Mouse (Mus musculus) megakaryocyte, embryonic 14.5 days (primary cell): ENCODE measurements around the gene Rps27a. TPM values are rescaled to one million over a fixed set of nuclear protein-coding genes. Genes with fewer than 3 reads are reported as not detected.
"Not testable (repeated sequence)": the region's sequence is repeated elsewhere in the genome, so short reads cannot be mapped to it uniquely, and the experiment has no call there.

Experiments
- H3K27me3 ChIP-seq: replicated peaks from 2 replicates; pipeline ENCODE3; 2012; ENCODE audit warnings: inconsistent platforms
- H3K36me3 ChIP-seq: replicated peaks from 2 replicates; pipeline ENCODE3; 2012; ENCODE audit warnings: low read length, inconsistent platforms, mixed read lengths
- H3K4me1 ChIP-seq: 2 replicates; pipeline ENCODE4 v1.6.1; 2012; ENCODE audit warnings: inconsistent platforms
- H3K4me3 ChIP-seq: replicated peaks from 2 replicates; pipeline ENCODE3; 2012; ENCODE audit warnings: moderate library complexity, mild to moderate bottlenecking, inconsistent platforms
- H3K9me3 ChIP-seq: 2 replicates; pipeline ENCODE4 v1.6.1; 2012; ENCODE audit warnings: inconsistent platforms
- FLI1 ChIP-seq: IDR thresholded peaks from 2 replicates; pipeline ENCODE4 v1.6.1; 2012; ENCODE audit warnings: low read length, inconsistent platforms, mixed read lengths
- GATA1 ChIP-seq: IDR thresholded peaks from 3 replicates; pipeline ENCODE4 v1.6.1; 2012; ENCODE audit warnings: mixed read lengths, low read length, inconsistent platforms, borderline replicate concordance
- polyA plus RNA-seq: library from polyadenylated mRNA; stranded (reverse); fragments of >175 nt; gene quantifications from 2 replicates; pipeline ENCODE4 v1.2.3, GENCODE M21; 2012; ENCODE audit warnings: low replicate concordance; ENCODE audit not compliant: insufficient read depth

The Rps27a gene
- polyA plus RNA-seq, 1 experiment: 110 TPM

- Histone ChIP-seq H3K27me3 (no peaks in the 10 kb centered on the region), H3K4me3 (peak overlapping the region; percentile 97), H3K36me3 (peaks cover 28% of the 10 kb centered on the region), H3K4me1 (peaks cover 22% of the 10 kb centered on the region), H3K9me3 (no peaks in the 10 kb centered on the region)
- TF ChIP-seq GATA1 (no peak), FLI1 (no peak)
Observed at GRCm38 (mm10) chr11:29548504-29549424, 855 bp upstream of the Rps27a start.

GRCm38 (mm10) chr11:29547249-29547751 is 609 bp downstream of the Rps27a start:
- peak overlapping the region; percentile 97 for H3K4me3 ChIP-seq
- no peaks in the 10 kb centered on the region for H3K27me3 ChIP-seq
- H3K9me3 ChIP-seq: no peaks in the 10 kb centered on the region
- peaks cover 22% of the 10 kb centered on the region for H3K4me1 ChIP-seq
- TF ChIP-seq FLI1 (no peak), GATA1 (no peak)
- H3K36me3 ChIP-seq: peaks cover 38% of the 10 kb centered on the region

GRCm38 (mm10) chr11:29546762-29547161 is 1.1 kb downstream of the Rps27a start:
- Histone ChIP-seq H3K36me3 (peaks cover 40% of the 10 kb centered on the region), H3K27me3 (no peaks in the 10 kb centered on the region), H3K4me3 (peak overlapping the region; percentile 97), H3K4me1 (peaks cover 22% of the 10 kb centered on the region), H3K9me3 (no peaks in the 10 kb centered on the region)
- no peak for TF ChIP-seq GATA1
- TF ChIP-seq FLI1: no peak

GRCm38 (mm10) chr11:29546297-29546696 is 1.6 kb downstream of the Rps27a start:
- Histone ChIP-seq H3K4me3 (peak overlapping the region; percentile 97), H3K36me3 (peaks cover 45% of the 10 kb centered on the region)
- not testable (repeated sequence) for H3K27me3 ChIP-seq

GRCm38 (mm10) chr11:29545150-29545752 is 2.7 kb downstream of the Rps27a start:
- H3K4me1 ChIP-seq: peaks cover 22% of the 10 kb centered on the region
- not testable (repeated sequence) for H3K27me3 ChIP-seq, H3K9me3 ChIP-seq, H3K4me3 ChIP-seq
- peaks cover 56% of the 10 kb centered on the region for H3K36me3 ChIP-seq

More at GRCm38 (mm10) chr11:29546297-29546696, 1.6 kb downstream of the Rps27a start:
- H3K4me1 ChIP-seq: peaks cover 22% of the 10 kb centered on the region
- not testable (repeated sequence) for H3K9me3 ChIP-seq

- Histone ChIP-seq H3K4me3 (no peak overlapping the region), H3K27me3 (no peaks in the 10 kb centered on the region), H3K9me3 (no peaks in the 10 kb centered on the region), H3K4me1 (peaks cover 17% of the 10 kb centered on the region), H3K36me3 (peaks cover 64% of the 10 kb centered on the region)
- no peak for TF ChIP-seq GATA1
- no peak for TF ChIP-seq FLI1
Observed at GRCm38 (mm10) chr11:29544225-29544945, 3.5 kb downstream of the Rps27a start.

GRCm38 (mm10) chr11:29538201-29538600 is 9.7 kb downstream of the Rps27a start:
- Histone ChIP-seq H3K36me3 (peaks cover 90% of the 10 kb centered on the region), H3K9me3 (no peaks in the 10 kb centered on the region), H3K27me3 (no peaks in the 10 kb centered on the region), H3K4me3 (no peak overlapping the region), H3K4me1 (no peaks in the 10 kb centered on the region)
- TF ChIP-seq GATA1 (no peak), FLI1 (no peak)

- H3K9me3 ChIP-seq: no peaks in the 10 kb centered on the region
- H3K4me3 ChIP-seq: peak within 1 kb of the TSS; percentile 92
- peaks cover 22% of the 10 kb centered on the region for H3K36me3 ChIP-seq
- H3K27me3 ChIP-seq: no peaks in the 10 kb centered on the region
- TF ChIP-seq GATA1 (no peak), FLI1 (peak; percentile 50; the same call in 1 of the 2 replicates)
- peaks cover 35% of the 10 kb centered on the region for H3K4me1 ChIP-seq
Observed at GRCm38 (mm10) chr11:29525988-29526794, 21.7 kb downstream of the Rps27a start, which contains the start of gene Mtif2. Mtif2 (plus strand) TSS chr11:29526408.

GRCm38 (mm10) chr11:29514682-29515412 is 33.1 kb downstream of the Rps27a start, which contains the start of gene Prorsd1:
Prorsd1 (minus strand) TSS chr11:29515033.
- H3K9me3 ChIP-seq: peaks cover 7% of the 10 kb centered on the region
- peaks cover 16% of the 10 kb centered on the region for H3K4me1 ChIP-seq
- H3K27me3 ChIP-seq: no peaks in the 10 kb centered on the region
- H3K4me3 ChIP-seq: peak within 1 kb of the TSS; percentile 95
- H3K36me3 ChIP-seq: peaks cover 34% of the 10 kb centered on the region
- peak; percentile 71 for TF ChIP-seq FLI1
- TF ChIP-seq GATA1: no peak
